Comparison of ENCODE assay signal across 12 mouse cellular contexts in the genomic region with DNA sequence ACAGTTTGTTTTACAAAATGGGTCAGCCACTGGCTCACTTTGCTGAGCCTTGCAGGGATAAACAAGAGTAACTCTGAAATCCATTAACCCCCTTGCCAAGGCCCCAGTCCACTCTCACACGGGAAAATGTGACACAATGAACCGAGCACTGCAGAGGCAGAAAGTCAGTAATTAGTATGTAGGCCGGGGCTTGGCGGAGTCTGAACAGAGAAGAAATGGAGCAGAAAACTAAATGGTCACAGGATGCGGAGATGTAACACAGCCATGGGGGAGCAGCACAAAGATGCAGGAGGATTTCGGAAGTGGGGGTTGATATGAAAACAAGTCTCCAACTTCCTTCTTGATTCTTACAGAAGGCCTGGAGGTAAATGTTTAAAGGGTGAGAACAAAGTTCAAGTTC.
DNase-seq lines count a peak whose midpoint lies in the region; ATAC-seq lines count a peak whose summit lies in the region.
"Had no signal": no experiment of that assay in that cellular context is flagged by ENCODE, and none has a peak within 500 bp of the region (broad histone marks: within the 10 kb centered on the region; RNA-seq: fewer than 3 reads in every experiment).

No protein-coding gene starts in this region.

- H3K9ac ChIP-seq in hindbrain, embryonic 13.5 days = no peak overlapping the region
- H3K9ac ChIP-seq in hindbrain, embryonic 11.5 days (ENCODE audit: low read depth, low read length) = no peak overlapping the region
- H3K9ac ChIP-seq: heart, embryonic 13.5 days; limb, embryonic 12.5 days had no signal

- peaks cover 10% of the 10 kb centered on the region for H3K36me3 ChIP-seq in hindbrain, embryonic 13.5 days
- H3K36me3 ChIP-seq in hindbrain, embryonic 11.5 days (ENCODE audit: control insufficient read depth, insufficient read depth, low read length) = no peaks in the 10 kb centered on the region; the same call in 1 of the 2 replicates

- H3K9me3 ChIP-seq in hindbrain, embryonic 13.5 days = no peaks in the 10 kb centered on the region
- no peaks in the 10 kb centered on the region for H3K9me3 ChIP-seq in hindbrain, embryonic 11.5 days (ENCODE audit: control insufficient read depth, low read length)
- H3K9me3 ChIP-seq: heart, embryonic 13.5 days; limb, embryonic 12.5 days had no signal

- no peaks in the 10 kb centered on the region for H3K27me3 ChIP-seq in hindbrain, embryonic 13.5 days
- H3K27me3 ChIP-seq in hindbrain, embryonic 11.5 days (ENCODE audit: control insufficient read depth, insufficient read depth, low read length) = no peaks in the 10 kb centered on the region
- H3K27me3 ChIP-seq: heart, embryonic 13.5 days; limb, embryonic 12.5 days; megakaryocyte, embryonic 14.5 days had no signal

- H3K27ac ChIP-seq in hindbrain, embryonic 13.5 days = peak overlapping the region; percentile 55
- no peak overlapping the region for H3K27ac ChIP-seq in hindbrain, embryonic 11.5 days (ENCODE audit: low read depth, low read length)
- H3K27ac ChIP-seq: heart, embryonic 13.5 days; limb, embryonic 12.5 days had no signal

- no peak for ATAC-seq in hindbrain, embryonic 13.5 days (ENCODE audit: low FRiP score)
- ATAC-seq in hindbrain, embryonic 11.5 days (ENCODE audit: low FRiP score) = no peak

- no peak overlapping the region for H3K4me3 ChIP-seq in hindbrain, embryonic 13.5 days
- H3K4me3 ChIP-seq in hindbrain, embryonic 11.5 days (ENCODE audit: low read depth, low read length) = no peak overlapping the region
- H3K4me3 ChIP-seq: heart, embryonic 13.5 days; limb, embryonic 12.5 days; megakaryocyte, embryonic 14.5 days had no signal

- 33% methylated on average over 6 of the region's 6 CpGs for WGBS in hindbrain, embryonic 13.5 days
- 54% methylated on average over 6 of the region's 6 CpGs for WGBS in hindbrain, embryonic 11.5 days

- no peak for DNase-seq in hindbrain, embryonic 11.5 days (ENCODE audit: low spot score)
- DNase-seq in cerebellum, adult 9-10 months = peak; percentile 20
- peak; percentile 69 for DNase-seq in kidney, adult 11 months
- DNase-seq in kidney, postnatal 25 days = peak; percentile 54 to 71
- DNase-seq in B cell, adult 2 months = no peak
- DNase-seq in lung, postnatal 14 days = no peak
- DNase-seq in heart, adult 18-20 months = no peak
- DNase-seq: gastrocnemius, postnatal 14 days had no signal

- peaks cover 24% of the 10 kb centered on the region for H3K4me1 ChIP-seq in hindbrain, embryonic 13.5 days (replicated peaks)
- H3K4me1 ChIP-seq in hindbrain, embryonic 11.5 days (replicated peaks; ENCODE audit: control insufficient read depth, insufficient read depth, low read length) = no peaks in the 10 kb centered on the region
- H3K4me1 ChIP-seq: limb, embryonic 12.5 days; megakaryocyte, embryonic 14.5 days had no signal

- no peak overlapping the region for H3K4me2 ChIP-seq in hindbrain, embryonic 13.5 days
- no peak overlapping the region for H3K4me2 ChIP-seq in hindbrain, embryonic 11.5 days (replicated peaks; ENCODE audit: low read depth, low read length)
- H3K4me2 ChIP-seq: heart, embryonic 13.5 days; limb, embryonic 12.5 days had no signal

Comparison
In these comparisons a context has a peak if more than half of its experiments do, and no peak if none do; other contexts are left out.
1. DNase-seq: peak in cerebellum, adult 9-10 months (single experiment), kidney, adult 11 months (single experiment) and kidney, postnatal 25 days (2 of 2); none in hindbrain, embryonic 11.5 days (single experiment), B cell, adult 2 months (0 of 2), lung, postnatal 14 days (single experiment) and heart, adult 18-20 months (0 of 2).